Mouse (Mus musculus) neutrophil, adult 5-6 weeks (primary cell): ENCODE data around the gene Cox7a2l. TPM values are rescaled to one million over a fixed set of nuclear protein-coding genes. Genes with fewer than 3 reads are reported as not detected.

ENCODE experiments used
- ATAC-seq: fragments of 151-379, 151-347 bp; 2 replicates; pipeline ENCODE4 v1.8.0; 2017; ENCODE audit warnings: mild to moderate bottlenecking, moderate TSS enrichment; ENCODE audit not compliant: insufficient number of reproducible peaks, poor library complexity, low FRiP score, severe bottlenecking; ENCODE audit errors: extremely low read depth
- total RNA-seq: library from RNA; stranded (forward); fragments of 200-1000 nt; gene quantifications from 2 replicates; pipeline ENCODE4 v1.2.3, GENCODE M21; 2017

The Cox7a2l gene
- total RNA-seq, 1 experiment from 2014 or later = 271 TPM

DNA sequence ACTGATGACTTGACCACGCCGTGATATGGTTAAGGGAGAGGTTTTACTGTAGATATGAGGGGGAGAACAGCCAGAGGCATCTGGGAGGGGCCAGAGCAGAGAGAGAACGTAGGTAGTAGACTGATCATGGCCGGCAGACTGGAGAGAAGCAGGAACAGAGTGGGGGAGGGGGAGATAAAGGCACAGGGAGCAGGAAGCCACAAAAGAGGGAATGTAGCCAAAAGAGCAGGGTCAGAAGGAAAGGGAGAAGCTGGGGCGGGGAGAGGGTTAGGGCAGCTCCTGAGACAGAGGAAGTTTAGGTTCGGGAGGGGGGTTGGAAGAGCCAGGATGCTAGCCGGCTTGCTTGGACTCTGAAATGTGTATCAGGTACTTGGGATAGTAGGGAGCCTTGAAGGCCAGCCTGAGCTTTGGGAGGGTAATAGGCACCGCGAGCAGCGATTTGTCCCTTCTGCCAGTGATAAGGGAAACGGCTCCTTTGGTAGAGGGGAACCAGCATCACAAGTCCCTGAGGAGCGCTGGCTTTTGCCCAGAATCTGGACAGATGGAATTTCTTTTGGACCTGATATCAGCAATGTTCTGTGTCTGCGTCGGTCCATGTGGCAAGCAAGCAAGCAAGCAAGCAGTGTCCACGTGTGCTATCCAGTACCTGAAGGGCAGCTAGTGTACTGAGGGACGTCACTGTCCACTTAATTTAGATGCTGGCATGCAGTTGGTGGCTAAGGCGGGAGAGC, 10.7 kb upstream of the Cox7a2l start:
- no peak for ATAC-seq

DNA sequence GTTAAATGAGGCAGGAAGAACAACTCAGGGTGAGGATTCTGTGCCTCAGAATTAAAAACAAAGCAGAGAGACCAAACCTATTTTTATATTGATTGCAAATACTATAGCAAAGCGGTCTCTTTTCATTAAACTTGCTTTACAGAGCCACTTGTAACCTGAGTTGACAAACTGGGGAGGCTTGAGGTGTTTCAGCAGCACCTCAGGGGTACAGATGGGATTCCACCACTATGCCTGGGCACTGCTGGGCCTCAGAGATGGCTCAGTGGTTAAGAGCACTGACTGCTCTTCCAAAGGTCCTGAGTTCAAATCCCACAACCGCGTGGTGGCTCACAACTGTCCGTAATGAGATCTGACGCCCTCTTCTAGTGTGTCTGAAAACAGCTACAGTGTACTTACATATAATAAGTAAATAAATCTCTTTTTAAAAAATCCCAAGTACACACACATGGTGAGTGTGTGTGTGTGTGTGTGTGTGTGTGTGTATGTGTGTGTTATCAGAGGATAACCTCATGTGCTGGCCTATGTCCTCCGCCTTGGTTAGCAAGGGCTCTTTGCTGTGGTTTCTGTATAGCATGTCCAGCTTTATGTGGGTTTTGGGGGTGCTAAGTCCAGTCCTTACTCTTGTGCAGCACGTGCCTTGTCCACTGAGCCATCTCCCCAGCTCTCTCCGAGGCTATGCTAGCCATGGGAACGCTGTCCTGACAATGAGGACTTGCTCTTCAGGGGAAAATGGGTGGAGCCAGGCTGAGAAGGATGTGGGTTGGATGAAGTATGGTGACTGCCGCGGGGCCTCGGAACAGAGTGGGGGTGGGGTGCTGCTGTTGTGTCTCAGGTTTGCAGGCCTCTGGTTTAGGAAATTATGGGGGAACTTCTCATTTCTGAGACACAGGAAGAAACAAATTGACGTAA, 9.7 kb upstream of the Cox7a2l start:
- ATAC-seq = peak; percentile 62; the same call in 1 of the 2 replicates

GRCm38 (mm10) chr17:83526091-83526561, 9.0 kb upstream of the Cox7a2l start:
- no peak for ATAC-seq

GRCm38 (mm10) chr17:83525596-83525995, 8.5 kb upstream of the Cox7a2l start:
- ATAC-seq = no peak

DNA sequence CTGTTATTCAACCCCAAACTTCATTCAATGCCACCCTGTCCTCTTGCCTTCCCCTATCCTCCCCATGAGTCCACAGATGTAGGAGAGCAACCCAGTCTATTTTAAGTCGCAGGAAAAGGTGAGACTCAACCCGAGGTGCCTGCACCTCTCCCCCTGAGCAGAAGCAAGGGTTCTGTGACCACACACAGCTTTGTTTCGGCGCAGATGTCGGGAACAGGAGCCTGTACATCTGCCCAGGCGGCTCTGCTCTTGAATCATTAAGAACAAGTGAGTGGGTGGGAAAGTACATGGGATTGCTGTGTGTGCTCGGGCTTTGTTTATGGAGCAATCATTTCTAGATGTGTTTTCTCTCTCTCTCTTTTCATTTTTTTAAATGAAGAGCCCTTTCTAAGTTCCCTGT, 7.6 kb upstream of the Cox7a2l start:
- ATAC-seq = no peak

- no peak for ATAC-seq
Observed at GRCm38 (mm10) chr17:83522590-83523379, 5.7 kb upstream of the Cox7a2l start.

DNA sequence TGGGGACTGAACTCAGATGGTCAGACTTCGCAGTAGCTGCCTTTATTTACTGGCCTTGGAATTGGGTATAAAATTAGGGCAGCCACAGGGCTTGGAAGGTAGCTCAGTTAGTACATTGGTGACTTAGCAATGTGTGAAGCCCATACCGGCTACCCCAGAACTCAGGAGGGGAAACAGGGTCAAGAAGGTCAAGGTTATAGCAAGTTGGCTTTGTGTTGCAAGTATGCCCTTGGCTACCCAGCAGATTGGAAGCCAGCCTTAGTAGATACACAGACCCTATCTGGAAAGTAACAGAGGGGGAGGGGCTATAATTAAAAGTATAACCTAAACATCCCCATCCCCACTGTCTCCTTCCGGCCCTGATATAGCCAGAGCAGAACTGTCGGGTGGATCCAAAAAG, 4.8 kb upstream of the Cox7a2l start:
- no peak for ATAC-seq

DNA sequence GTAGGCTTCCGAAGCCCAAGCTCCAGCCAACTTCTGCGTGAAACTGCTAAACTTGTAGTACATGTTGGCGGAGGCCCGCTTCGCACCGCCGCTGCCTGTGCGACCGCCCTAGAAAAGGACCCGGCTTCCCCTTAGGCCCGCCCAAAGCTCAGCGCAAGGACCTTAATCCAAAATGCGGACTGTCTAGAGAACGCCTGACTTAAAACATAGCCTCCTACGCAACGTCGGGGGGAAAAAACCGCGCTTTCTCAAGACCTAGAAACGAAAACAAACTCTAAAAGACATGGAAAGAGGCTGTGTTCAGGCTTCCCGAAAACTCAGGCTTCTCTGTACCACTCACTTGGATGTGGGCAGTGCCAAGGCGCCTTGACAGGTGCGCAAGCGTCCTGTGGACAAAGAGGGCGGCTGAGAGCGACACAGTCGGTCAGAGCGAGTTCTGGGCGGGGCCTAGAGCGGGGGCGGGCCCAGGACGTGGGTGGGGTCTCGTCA, 2.9 kb downstream of the Cox7a2l start:
- ATAC-seq = peak; percentile 91

GRCm38 (mm10) chr17:83513655-83514212, 3.4 kb downstream of the Cox7a2l start:
- ATAC-seq = peak; percentile 17; the same call in 1 of the 2 replicates

- no peak for ATAC-seq
Observed at GRCm38 (mm10) chr17:83512130-83512529, 5.0 kb downstream of the Cox7a2l start.

- no peak for ATAC-seq
Observed at GRCm38 (mm10) chr17:83503693-83504092, 13.4 kb downstream of the Cox7a2l start.

GRCm38 (mm10) chr17:83499692-83500091, 17.4 kb downstream of the Cox7a2l start:
- no peak for ATAC-seq

DNA sequence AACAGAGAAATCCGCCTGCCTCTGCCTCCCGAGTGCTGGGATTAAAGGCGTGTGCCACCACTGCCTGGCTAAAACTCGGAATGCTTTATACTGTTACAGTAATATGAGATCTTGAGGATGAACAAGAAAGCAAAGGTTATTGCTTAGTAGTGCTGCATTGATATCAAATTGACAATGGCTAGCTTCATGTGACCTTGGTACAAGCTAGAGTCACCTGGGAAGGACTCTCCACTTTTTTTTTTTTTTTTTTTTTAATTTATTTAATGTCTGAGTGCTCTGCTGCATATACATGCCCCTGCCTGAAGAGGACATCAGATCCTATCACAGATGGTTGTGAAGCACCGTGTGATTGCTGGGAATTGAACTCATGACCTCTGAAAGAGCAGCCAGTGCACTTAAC, 18.2 kb downstream of the Cox7a2l start:
- ATAC-seq = no peak

DNA sequence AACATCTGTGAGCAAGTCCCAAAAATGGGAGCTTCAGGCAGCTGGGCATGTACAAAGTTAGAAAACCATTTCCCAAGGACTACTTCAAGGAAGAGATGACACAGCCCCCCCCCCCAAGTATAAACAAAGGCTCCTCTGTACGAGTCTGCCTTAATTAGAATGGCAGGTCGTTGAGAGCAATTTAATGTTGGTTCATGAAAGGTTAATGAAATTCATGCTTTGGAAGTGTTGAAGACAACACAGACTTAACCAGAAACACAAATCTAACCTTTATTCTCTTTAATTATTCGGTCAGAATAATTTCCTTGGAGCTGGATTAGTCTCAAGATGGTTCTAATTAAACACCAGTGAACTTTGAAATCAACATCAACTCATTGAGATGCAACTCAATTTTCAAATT, 29.4 kb downstream of the Cox7a2l start:
- no peak for ATAC-seq

- ATAC-seq = no peak
Observed at GRCm38 (mm10) chr17:83483784-83484183, 33.3 kb downstream of the Cox7a2l start.

- no peak for ATAC-seq
Observed at GRCm38 (mm10) chr17:83482817-83483536, 34.2 kb downstream of the Cox7a2l start.

GRCm38 (mm10) chr17:83481551-83481950, 35.6 kb downstream of the Cox7a2l start:
- ATAC-seq = no peak

- ATAC-seq = no peak
Observed at GRCm38 (mm10) chr17:83477089-83477488, 40.0 kb downstream of the Cox7a2l start.
